Mouse (Mus musculus) liver, postnatal 0 days (tissue): ENCODE measurements around the gene Abhd15.

ENCODE experiments used
- CTCF ChIP-seq: sonication (generic); IDR thresholded peaks from 2 replicates; pipeline ENCODE4 v1.5.1; 2016; ENCODE audit warnings: antibody characterized with exemption, low read depth
- EP300 ChIP-seq: IDR thresholded peaks from 2 replicates; pipeline ENCODE4 v1.6.1; 2016; ENCODE audit warnings: antibody characterized with exemption, low read depth, mild to moderate bottlenecking

DNA sequence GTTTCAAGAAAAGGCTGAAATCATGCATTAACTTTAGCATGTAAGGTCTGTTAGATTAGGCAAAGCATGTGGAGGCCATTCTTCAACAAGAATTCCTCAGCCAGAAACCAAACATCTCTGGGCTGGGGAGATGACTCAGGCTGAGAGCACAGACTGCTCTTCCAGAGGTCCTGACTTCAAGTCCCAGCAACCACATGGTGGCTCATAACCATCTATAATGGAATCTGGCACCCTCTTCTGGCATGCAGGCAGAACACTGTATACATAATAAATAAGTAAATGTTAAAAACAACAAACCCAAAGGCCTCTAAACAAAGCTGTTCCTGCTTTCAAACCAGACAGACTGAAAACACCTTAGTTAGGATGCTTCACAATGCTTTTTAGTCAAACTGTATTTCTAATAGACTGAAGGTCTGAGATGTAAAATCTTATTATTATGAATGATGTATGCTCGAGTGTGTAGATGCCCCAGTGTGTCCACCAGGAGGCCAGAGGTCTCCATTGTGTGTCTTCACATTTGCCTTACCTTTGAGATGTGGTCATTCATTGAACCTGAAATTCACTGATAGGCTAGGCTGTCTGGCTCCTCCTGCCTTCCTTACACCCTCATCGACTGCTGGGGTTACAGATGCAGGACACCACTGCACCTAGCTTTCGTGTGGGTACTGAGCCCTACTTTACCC lies 11.0 kb downstream of the Abhd15 start:
- no peak for TF ChIP-seq EP300
- no peak; the same call in 1 of the 2 replicates for TF ChIP-seq CTCF
